Comparison of ENCODE assay signal across 11 mouse cellular contexts in the genomic region with DNA sequence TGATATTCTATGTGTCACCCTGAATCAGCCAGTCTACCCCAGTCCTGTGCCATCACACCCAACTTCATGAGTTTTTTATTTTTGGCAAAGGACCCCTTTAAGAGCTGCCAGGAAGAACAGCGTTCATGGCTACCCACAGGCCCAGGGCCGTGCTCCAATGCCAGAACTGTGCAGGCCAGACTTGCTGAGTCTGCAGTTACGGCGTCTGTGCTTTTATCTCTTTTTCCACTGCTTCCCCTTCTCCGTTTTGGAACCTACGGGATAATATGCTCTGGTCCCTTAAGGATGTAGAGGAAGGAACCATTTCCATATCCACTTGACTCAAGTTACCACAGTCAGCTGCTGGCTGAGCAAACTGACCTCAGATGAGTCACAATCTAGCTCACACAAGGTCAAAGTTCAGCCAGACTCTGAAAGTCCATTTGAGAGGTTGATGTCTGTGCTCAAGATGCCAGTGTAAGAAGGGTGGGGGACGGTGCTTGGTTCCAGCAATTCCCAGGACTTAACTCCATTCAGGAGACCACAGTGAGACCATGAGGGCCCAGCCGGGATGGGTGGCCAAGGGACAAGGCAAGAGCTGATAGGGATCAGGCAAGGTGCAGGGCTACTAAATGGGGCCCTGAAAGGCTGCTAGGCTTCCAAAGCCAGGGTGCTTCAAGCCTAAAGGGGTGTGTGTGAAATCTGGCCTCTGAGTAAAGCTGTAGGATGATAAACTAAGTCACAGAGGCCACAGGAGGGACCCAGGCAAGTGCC. TPM values are rescaled to one million over a fixed set of nuclear protein-coding genes. Genes with fewer than 3 reads are reported as not detected.
A peak's percentile ranks its signal among the peaks of the same experiment; 100 is the strongest.
DNase-seq lines count a peak whose midpoint lies in the region; ATAC-seq and TF ChIP-seq lines count a peak whose summit lies in the region.
"Had no signal": no experiment of that assay in that cellular context is flagged by ENCODE, and none has a peak within 500 bp of the region (broad histone marks: within the 10 kb centered on the region; RNA-seq: fewer than 3 reads in every experiment).

No protein-coding gene starts in this region.

- H3ac ChIP-seq in C2C12 (ENCODE audit: control insufficient read depth, insufficient read length, low read depth): no peak overlapping the region

- peak overlapping the region; percentile 14; the same call in 1 of the 2 replicates for H3K27ac ChIP-seq in kidney, adult 2 months (ENCODE audit: insufficient read depth, low read depth, low read length)
- H3K27ac ChIP-seq in liver, embryonic 13.5 days: peak overlapping the region; percentile 50; the same call in 1 of the 2 replicates
- H3K27ac ChIP-seq: limb, embryonic 12.5 days had no signal

- H3K4me2 ChIP-seq in liver, embryonic 13.5 days: no peak overlapping the region
- H3K4me2 ChIP-seq: limb, embryonic 12.5 days had no signal

- 49% methylated on average over 8 of the region's 8 CpGs for WGBS in kidney, adult 2 months
- 36% methylated on average over 8 of the region's 8 CpGs for WGBS in liver, embryonic 13.5 days (ENCODE audit: insufficient replicate concordance)

- no peak overlapping the region for H3K9ac ChIP-seq in liver, embryonic 13.5 days
- H3K9ac ChIP-seq: limb, embryonic 12.5 days had no signal

- no peak for TF ChIP-seq CTCF in kidney, adult 2 months (conservative IDR thresholded peaks at IDR 0.05; ENCODE audit: insufficient read depth, insufficient read length, low read depth, low read length)
- TF ChIP-seq CTCF in C2C12 (IDR thresholded peaks at IDR 0.05; ENCODE audit: control insufficient read depth, insufficient read depth, insufficient read length): no peak

- no peaks in the 10 kb centered on the region for H3K27me3 ChIP-seq in kidney, adult 2 months (replicated peaks; ENCODE audit: control insufficient read depth, insufficient read depth, low read length)
- no peaks in the 10 kb centered on the region for H3K27me3 ChIP-seq in C2C12 (ENCODE audit: control insufficient read depth, insufficient read depth, insufficient read length)
- no peaks in the 10 kb centered on the region for H3K27me3 ChIP-seq in liver, embryonic 13.5 days
- H3K27me3 ChIP-seq: limb, embryonic 12.5 days had no signal

- peak; percentile 74 for DNase-seq in kidney, adult 2 months
- DNase-seq in kidney, adult 18-20 months: no peak
- peak; percentile 37 for DNase-seq in Muller cell, postnatal 12 days (ENCODE audit: inconsistent ontology term)
- no peak for DNase-seq in liver, embryonic 13.5 days
- no peak for DNase-seq in left cerebral cortex, postnatal 25 days (ENCODE audit: low spot score in 2 of 2)
- DNase-seq: midbrain, embryonic 14.5 days had no signal

- ATAC-seq in liver, embryonic 13.5 days (ENCODE audit: low read depth): peak; percentile 37
- ATAC-seq in megakaryocyte-erythroid progenitor cell, adult 5-6 weeks (replicated peaks; ENCODE audit: low FRiP score, low TSS enrichment, poor library complexity, severe bottlenecking): no peak
- ATAC-seq: forebrain, embryonic 16.5 days had no signal

- no peak for TF ChIP-seq POLR2A in kidney, adult 2 months (IDR thresholded peaks at IDR 0.05; ENCODE audit: low read depth, low read length)

- no peaks in the 10 kb centered on the region for H3K79me3 ChIP-seq in C2C12 (ENCODE audit: low read depth)

- no peak overlapping the region for H3K4me3 ChIP-seq in kidney, adult 2 months (ENCODE audit: insufficient read depth, low read depth, low read length)
- no peak overlapping the region for H3K4me3 ChIP-seq in C2C12 (ENCODE audit: insufficient read depth, poor library complexity, severe bottlenecking)
- H3K4me3 ChIP-seq in liver, embryonic 13.5 days (replicated peaks): no peak overlapping the region
- H3K4me3 ChIP-seq: limb, embryonic 12.5 days had no signal

- H3K4me1 ChIP-seq in kidney, adult 2 months (ENCODE audit: control insufficient read depth, insufficient read depth, low read length): peaks cover 6% of the 10 kb centered on the region; the same call in 1 of the 2 replicates
- peaks cover 19% of the 10 kb centered on the region for H3K4me1 ChIP-seq in liver, embryonic 13.5 days (replicated peaks)

- H3K9me3 ChIP-seq in liver, embryonic 13.5 days (replicated peaks): no peaks in the 10 kb centered on the region
- H3K9me3 ChIP-seq: limb, embryonic 12.5 days had no signal

- no peaks in the 10 kb centered on the region for H3K79me2 ChIP-seq in C2C12 (ENCODE audit: control insufficient read depth, insufficient read depth)

- H3K36me3 ChIP-seq in kidney, adult 2 months (ENCODE audit: control insufficient read depth, insufficient read depth, low read length): no peaks in the 10 kb centered on the region
- H3K36me3 ChIP-seq in C2C12 (ENCODE audit: control insufficient read depth, insufficient read depth): peaks cover 8% of the 10 kb centered on the region
- H3K36me3 ChIP-seq in liver, embryonic 13.5 days: 0 out of 2 replicates have a peak, but pooled peaks cover 5% of the 10 kb centered on the region
- H3K36me3 ChIP-seq: limb, embryonic 12.5 days had no signal

- intact Hi-C loops in left cerebral cortex, postnatal 25 days (cut with DNase I): no loop called here

TF ChIP-seq in C2C12, 6 proteins besides CTCF, POLR2A, EP300 and RAD21:
- TF ChIP-seq FOSL1 (IDR thresholded peaks at IDR 0.05; ENCODE audit: insufficient read depth, low read length, poor library complexity, severe bottlenecking) (peak; percentile 34), MYOD1 (IDR thresholded peaks at IDR 0.05; ENCODE audit: control insufficient read depth, insufficient read length, low read depth) (peak; percentile 70), USF1 (IDR thresholded peaks at IDR 0.05; ENCODE audit: low read depth) (no peak)

RNA-seq across cellular contexts. Expression of gene Gm3448, which starts 26.9 kb away (rescaled TPM):
- polyA plus RNA-seq in kidney, adult 2 months (2012; rRNA removed): 0.88 and 1.1 TPM in 2 replicates
- 0.49 TPM for polyA plus RNA-seq in C2C12 (2012; fragmentation: generic; extraction: Trizol)
- 3.9 and 4.9 TPM in 2 replicates for polyA plus RNA-seq in liver, embryonic 13.5 days (2015; fragmentation: Nextera tagmentation; extraction: Ambion mirVana)
- 4.2 and 7.4 TPM in 2 replicates for total RNA-seq in megakaryocyte-erythroid progenitor cell, adult 5-6 weeks (2014; fragmentation: Nextera tagmentation)
- total RNA-seq in megakaryocyte-erythroid progenitor cell, adult 5-6 weeks (2017): 10.1 and 11.8 TPM in 2 replicates
- total RNA-seq in left cerebral cortex, postnatal 25 days (2021): 1 to 10 TPM; 6.9 to 7.0 TPM

RNA-seq across cellular contexts. Expression of gene Tcte3, which starts 26.9 kb away (rescaled TPM):
- polyA plus RNA-seq in kidney, adult 2 months (2012; rRNA removed): not detected in 2 replicates
- 0.35 TPM for polyA plus RNA-seq in C2C12 (2012; fragmentation: generic; extraction: Trizol)
- 2.1 and 3.1 TPM in 2 replicates for polyA plus RNA-seq in liver, embryonic 13.5 days (2015; fragmentation: Nextera tagmentation; extraction: Ambion mirVana)
- total RNA-seq in megakaryocyte-erythroid progenitor cell, adult 5-6 weeks (2014; fragmentation: Nextera tagmentation): 6.5 and 7.7 TPM in 2 replicates
- 3.3 TPM in 1 of 2 replicates, not detected in the other for total RNA-seq in megakaryocyte-erythroid progenitor cell, adult 5-6 weeks (2017)
- 1 to 10 TPM in 1 of 2 experiments, not detected in 1; 1.4 TPM for total RNA-seq in left cerebral cortex, postnatal 25 days (2021)
- total RNA-seq: neutrophil, adult 5-6 weeks had no signal
- polyA plus RNA-seq: forebrain, embryonic 16.5 days had no signal

RNA-seq across cellular contexts. Expression of gene Ermard, which starts 27.2 kb away (rescaled TPM):
- 40.6 and 42.7 TPM in 2 replicates for polyA plus RNA-seq in kidney, adult 2 months (2012; rRNA removed)
- polyA plus RNA-seq in C2C12 (2012; fragmentation: generic; extraction: Trizol): 13.4 TPM
- 28.6 and 31.5 TPM in 2 replicates for polyA plus RNA-seq in liver, embryonic 13.5 days (2015; fragmentation: Nextera tagmentation; extraction: Ambion mirVana)
- 96.5 and 117 TPM in 2 replicates for total RNA-seq in megakaryocyte-erythroid progenitor cell, adult 5-6 weeks (2014; fragmentation: Nextera tagmentation)
- 26.7 and 35.7 TPM in 2 replicates for total RNA-seq in megakaryocyte-erythroid progenitor cell, adult 5-6 weeks (2017)
- 10 to 100 TPM; 46.6 to 47.6 TPM for total RNA-seq in left cerebral cortex, postnatal 25 days (2021)

RNA-seq across cellular contexts. Expression of gene Gm3435, which starts 58.2 kb away (rescaled TPM):
- polyA plus RNA-seq in kidney, adult 2 months (2012; rRNA removed): 1.6 and 3.7 TPM in 2 replicates
- 2.7 TPM for polyA plus RNA-seq in C2C12 (2012; fragmentation: generic; extraction: Trizol)
- 3.8 and 4.8 TPM in 2 replicates for polyA plus RNA-seq in liver, embryonic 13.5 days (2015; fragmentation: Nextera tagmentation; extraction: Ambion mirVana)
- total RNA-seq in megakaryocyte-erythroid progenitor cell, adult 5-6 weeks (2014; fragmentation: Nextera tagmentation): 1.1 and 14.5 TPM in 2 replicates
- total RNA-seq in megakaryocyte-erythroid progenitor cell, adult 5-6 weeks (2017): 5.1 and 7.2 TPM in 2 replicates
- total RNA-seq in left cerebral cortex, postnatal 25 days (2021): 1 to 10 TPM; 3.6 to 3.7 TPM

Comparison
In these comparisons a context has a peak if more than half of its experiments do, and no peak if none do; other contexts are left out.
1. DNase-seq: peak in kidney, adult 2 months (single experiment) and Muller cell, postnatal 12 days (single experiment); none in kidney, adult 18-20 months (single experiment), liver, embryonic 13.5 days (single experiment) and left cerebral cortex, postnatal 25 days (0 of 2).